In genomic region chr12:55466816-55467215, GRCm38 (mm10) we compare ENCODE assay signal across 9 mouse cellular contexts. TPM values are rescaled to one million over a fixed set of nuclear protein-coding genes. Genes with fewer than 3 reads are reported as not detected.
A peak's percentile ranks its signal among the peaks of the same experiment; 100 is the strongest.
DNase-seq lines count a peak whose midpoint lies in the region; ATAC-seq and TF ChIP-seq lines count a peak whose summit lies in the region.
"Had no signal": no experiment of that assay in that cellular context is flagged by ENCODE, and none has a peak within 500 bp of the region (broad histone marks: within the 10 kb centered on the region; RNA-seq: fewer than 3 reads in every experiment).

No protein-coding gene starts in this region.

- no peak for ATAC-seq in hindbrain, postnatal 0 days
- ATAC-seq in hindbrain, embryonic 12.5 days (ENCODE audit: low FRiP score), result no peak

- H3K27ac ChIP-seq in hindbrain, postnatal 0 days, result peak overlapping the region; percentile 76; the same call in 1 of the 2 replicates
- H3K27ac ChIP-seq in hindbrain, embryonic 12.5 days, result no peak overlapping the region
- H3K27ac ChIP-seq in macrophage, result peak overlapping the region; percentile 95

- no peaks in the 10 kb centered on the region for H3K27me3 ChIP-seq in hindbrain, postnatal 0 days (ENCODE audit: insufficient read depth, low read length)
- H3K27me3 ChIP-seq in hindbrain, embryonic 12.5 days, result no peaks in the 10 kb centered on the region; the same call in 1 of the 2 replicates
- H3K27me3 ChIP-seq: heart, embryonic 15.5 days had no signal

- WGBS in hindbrain, postnatal 0 days, result 34% methylated on average over 5 of the region's 5 CpGs
- 58% methylated on average over 5 of the region's 5 CpGs for WGBS in hindbrain, embryonic 12.5 days
- WGBS in macrophage (ENCODE audit: missing documents), result 47% methylated on average over 5 of the region's 5 CpGs

- no peaks in the 10 kb centered on the region for H3K36me3 ChIP-seq in hindbrain, postnatal 0 days (ENCODE audit: insufficient read depth, low read length)
- H3K36me3 ChIP-seq in hindbrain, embryonic 12.5 days, result no peaks in the 10 kb centered on the region
- no peaks in the 10 kb centered on the region for H3K36me3 ChIP-seq in macrophage (ENCODE audit: inconsistent target)
- H3K36me3 ChIP-seq: heart, embryonic 15.5 days had no signal

- H3K4me3 ChIP-seq in hindbrain, postnatal 0 days (ENCODE audit: low read length), result no peak overlapping the region
- H3K4me3 ChIP-seq in hindbrain, embryonic 12.5 days, result no peak overlapping the region
- H3K4me3 ChIP-seq in macrophage (ENCODE audit: inconsistent target), result no peak overlapping the region
- H3K4me3 ChIP-seq: heart, embryonic 15.5 days had no signal

- peaks cover 32% of the 10 kb centered on the region for H3K4me1 ChIP-seq in hindbrain, postnatal 0 days (ENCODE audit: insufficient read depth, low read length)
- H3K4me1 ChIP-seq in hindbrain, embryonic 12.5 days, result peaks cover 41% of the 10 kb centered on the region

- H3K9ac ChIP-seq in hindbrain, postnatal 0 days (replicated peaks; ENCODE audit: low read length), result no peak overlapping the region
- no peak overlapping the region for H3K9ac ChIP-seq in hindbrain, embryonic 12.5 days
- H3K9ac ChIP-seq: heart, embryonic 15.5 days had no signal

- H3K4me2 ChIP-seq in hindbrain, postnatal 0 days (ENCODE audit: low read depth, low read length), result no peak overlapping the region
- no peak overlapping the region for H3K4me2 ChIP-seq in hindbrain, embryonic 12.5 days (replicated peaks)
- H3K4me2 ChIP-seq: heart, embryonic 15.5 days had no signal

- H3K79me2 ChIP-seq in macrophage (ENCODE audit: inconsistent target), result no peaks in the 10 kb centered on the region

- no peak for DNase-seq in hindbrain, postnatal 0 days (ENCODE audit: low spot score)
- DNase-seq in 416B (ENCODE audit: low read depth) (peak; percentile 93), NIH3T3 (ENCODE audit: low read depth) (peak; percentile 47)
- DNase-seq in kidney, adult 8-10 months, result no peak
- no peak for DNase-seq in layer of hippocampus, adult 9-11 months
- DNase-seq: lung, postnatal 14 days had no signal

- TF ChIP-seq CTCF in hindbrain, postnatal 0 days (IDR thresholded peaks at IDR 0.05; ENCODE audit: low read depth), result no peak

- no peaks in the 10 kb centered on the region for H3K9me3 ChIP-seq in hindbrain, postnatal 0 days (ENCODE audit: low read length)
- no peaks in the 10 kb centered on the region for H3K9me3 ChIP-seq in hindbrain, embryonic 12.5 days (replicated peaks)
- H3K9me3 ChIP-seq: heart, embryonic 15.5 days had no signal

RNA-seq across cellular contexts. Expression of gene Nfkbia, which starts 25.6 kb away (rescaled TPM):
- total RNA-seq in hindbrain, postnatal 0 days (2014; rRNA removed), result 52.4 and 79.0 TPM in 2 replicates
- polyA plus RNA-seq in hindbrain, postnatal 0 days (2015; fragmentation: Nextera tagmentation; extraction: Ambion mirVana), result 81.5 and 86.6 TPM in 2 replicates
- 42.8 and 49.1 TPM in 2 replicates for polyA plus RNA-seq in hindbrain, embryonic 12.5 days (2016; fragmentation: Nextera tagmentation; extraction: Ambion mirVana)
- total RNA-seq in macrophage (2018; cell fraction: chromatin; rRNA removed), result 1,000 to 10,000 TPM in 13 of 26 experiments, 100 to 1,000 TPM in 11, 10 to 100 TPM in 2; 42.1 to 2,520 (median 1,089) TPM
- total RNA-seq in macrophage (2018; cell fraction: cytosol; rRNA removed), result 1,000 to 10,000 TPM in 14 of 26 experiments, 100 to 1,000 TPM in 10, 10 to 100 TPM in 2; 49.8 to 3,343 (median 1,043) TPM
- 1,000 to 10,000 TPM in 19 of 26 experiments, 100 to 1,000 TPM in 6, 10 to 100 TPM in 1; 39.2 to 3,429 (median 1,688) TPM for total RNA-seq in macrophage (2018; cell fraction: nucleus; rRNA removed)
- 33.4 to 92.7 TPM (median 64.6 TPM) in 3 replicates for polyA plus RNA-seq in macrophage (2018)

Comparison
In these comparisons a context has a peak if more than half of its experiments do, and no peak if none do; other contexts are left out.
1. DNase-seq: peak in 416B (single experiment) and NIH3T3 (single experiment); none in hindbrain, postnatal 0 days (single experiment), kidney, adult 8-10 months (0 of 2) and layer of hippocampus, adult 9-11 months (single experiment).